Mouse (Mus musculus) bone marrow macrophage, adult 2 months (primary cell): Measurements from ENCODE around the gene Peli2.

Experiments
- CTCF ChIP-seq: IDR thresholded peaks from 2 replicates; pipeline ENCODE4 v1.5.1; 2012; ENCODE audit warnings: low read depth, mild to moderate bottlenecking, low read length, moderate library complexity
- POLR2A ChIP-seq: IDR thresholded peaks from 2 replicates; pipeline ENCODE4 v1.6.1; 2012; ENCODE audit warnings: mild to moderate bottlenecking, low read depth, low read length, borderline replicate concordance

GRCm38 (mm10) chr14:48130761-48131575, 10.3 kb downstream of the Peli2 start:
- TF ChIP-seq POLR2A, result no peak
- TF ChIP-seq CTCF, result no peak
